Mouse (Mus musculus) heart, embryonic 12.5 days (tissue): ENCODE measurements around the gene D930007J09Rik. TPM values are rescaled to one million over a fixed set of nuclear protein-coding genes. Genes with fewer than 3 reads are reported as not detected.

Experiments
- ATAC-seq: fragments of 200-750 bp; cut with Nextera tagmentation; 2 replicates; pipeline ENCODE4 v1.8.0; 2017; ENCODE audit warnings: moderate TSS enrichment, moderate library complexity; ENCODE audit not compliant: insufficient number of reproducible peaks, low FRiP score
- H3K27ac ChIP-seq: fragments of 300-500 bp; sonication (generic); 2 replicates; pipeline ENCODE4 v1.5.1; 2016; ENCODE audit warnings: mild to moderate bottlenecking, moderate library complexity; ENCODE audit not compliant: poor library complexity, severe bottlenecking
- H3K27me3 ChIP-seq: fragments of 300-500 bp; sonication (generic); replicated peaks from 2 replicates; pipeline ENCODE4 v1.6.1; 2016; ENCODE audit warnings: mild to moderate bottlenecking, moderate library complexity
- H3K36me3 ChIP-seq: fragments of 300-500 bp; sonication (generic); 2 replicates; pipeline ENCODE4 v1.6.1; 2016; ENCODE audit warnings: mild to moderate bottlenecking, moderate library complexity
- H3K4me1 ChIP-seq: fragments of 300-500 bp; sonication (generic); replicated peaks from 2 replicates; pipeline ENCODE4 v1.6.1; 2016; ENCODE audit warnings: mild to moderate bottlenecking
- H3K4me2 ChIP-seq: fragments of 300-500 bp; sonication (generic); 2 replicates; pipeline ENCODE4 v1.6.1; 2016; ENCODE audit warnings: mild to moderate bottlenecking, moderate library complexity
- H3K4me3 ChIP-seq: fragments of 300-500 bp; sonication (generic); 2 replicates; pipeline ENCODE4 v1.5.1; 2016; ENCODE audit warnings: mild to moderate bottlenecking
- H3K9ac ChIP-seq: fragments of 300-500 bp; sonication (generic); 2 replicates; pipeline ENCODE4 v1.6.1; 2016; ENCODE audit warnings: mild to moderate bottlenecking, moderate library complexity
- H3K9me3 ChIP-seq: fragments of 300-500 bp; sonication (generic); replicated peaks from 2 replicates; pipeline ENCODE4 v1.6.1; 2016; ENCODE audit warnings: mild to moderate bottlenecking, moderate library complexity
- WGBS: fragments of 180-500 bp; shearing (Covaris S2); methylation state at CpG from one replicate; pipeline ENCODE4 v1.1.7; 2016; 5-methylcytosine and 5-hydroxymethylcytosine counted together
- polyA plus RNA-seq: library from polyadenylated mRNA; unstranded; fragments of >200 nt; fragmentation: Nextera tagmentation; extraction: Ambion mirVana; gene quantifications from 2 replicates; pipeline ENCODE4 v1.2.1, GENCODE M21; 2016

The D930007J09Rik gene
- polyA plus RNA-seq, 1 experiment from 2014 or later = not detected

DNA sequence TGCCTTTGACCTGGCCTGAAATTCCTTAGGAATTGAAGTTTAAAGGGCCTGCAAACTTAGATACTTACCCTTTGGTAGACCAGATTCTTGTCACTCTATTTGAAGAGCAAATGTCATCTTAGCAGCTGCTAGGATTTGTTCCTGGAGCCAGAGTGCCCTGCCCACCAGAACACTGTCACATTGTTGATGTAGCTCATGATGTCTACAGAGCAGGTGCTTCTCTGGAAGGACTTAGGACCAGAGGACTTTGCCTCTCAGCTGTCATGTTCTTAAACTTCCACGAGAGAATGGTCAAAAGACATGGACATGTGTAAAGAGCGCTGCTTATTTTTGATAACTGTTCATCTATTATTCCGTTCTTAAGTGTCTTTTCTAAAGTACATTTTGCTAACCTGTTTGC lies 16.6 kb upstream of the D930007J09Rik start:
- no peaks in the 10 kb centered on the region; the same call in 1 of the 2 replicates for H3K9me3 ChIP-seq
- H3K4me2 ChIP-seq = no peak overlapping the region
- H3K27me3 ChIP-seq = no peaks in the 10 kb centered on the region
- no peaks in the 10 kb centered on the region for H3K4me1 ChIP-seq
- 89% methylated on average over 3 of the region's 3 CpGs for WGBS
- H3K9ac ChIP-seq = no peak overlapping the region
- no peak overlapping the region for H3K27ac ChIP-seq
- H3K36me3 ChIP-seq = peaks cover 67% of the 10 kb centered on the region
- H3K4me3 ChIP-seq = no peak overlapping the region
- ATAC-seq = no peak

DNA sequence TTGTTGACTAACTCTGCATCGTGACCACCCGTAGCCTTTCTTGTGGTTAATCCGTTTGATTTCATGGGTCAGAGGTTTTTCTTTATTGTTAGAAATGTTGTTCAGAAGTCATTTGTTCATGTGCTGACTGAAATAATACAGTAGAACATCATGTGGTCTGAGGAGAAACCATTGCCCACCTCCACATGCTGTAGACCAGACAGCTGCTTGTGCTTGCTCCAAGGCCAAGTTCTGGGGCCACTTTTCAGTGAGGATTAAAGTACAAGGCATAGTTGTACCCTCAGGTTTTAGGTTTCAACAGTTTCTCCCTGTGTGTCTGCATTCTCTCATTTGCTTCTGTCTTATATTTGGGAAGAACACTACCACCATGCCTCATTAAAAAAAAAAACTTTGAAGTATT lies 5.0 kb upstream of the D930007J09Rik start:
- WGBS = 93% methylated on average over 3 of the region's 3 CpGs
- Histone ChIP-seq H3K36me3 (peaks cover 32% of the 10 kb centered on the region), H3K27me3 (no peaks in the 10 kb centered on the region), H3K9me3 (no peaks in the 10 kb centered on the region), H3K9ac (no peak overlapping the region), H3K27ac (no peak overlapping the region), H3K4me2 (no peak overlapping the region), H3K4me1 (peaks cover 22% of the 10 kb centered on the region), H3K4me3 (no peak overlapping the region)
- no peak for ATAC-seq

DNA sequence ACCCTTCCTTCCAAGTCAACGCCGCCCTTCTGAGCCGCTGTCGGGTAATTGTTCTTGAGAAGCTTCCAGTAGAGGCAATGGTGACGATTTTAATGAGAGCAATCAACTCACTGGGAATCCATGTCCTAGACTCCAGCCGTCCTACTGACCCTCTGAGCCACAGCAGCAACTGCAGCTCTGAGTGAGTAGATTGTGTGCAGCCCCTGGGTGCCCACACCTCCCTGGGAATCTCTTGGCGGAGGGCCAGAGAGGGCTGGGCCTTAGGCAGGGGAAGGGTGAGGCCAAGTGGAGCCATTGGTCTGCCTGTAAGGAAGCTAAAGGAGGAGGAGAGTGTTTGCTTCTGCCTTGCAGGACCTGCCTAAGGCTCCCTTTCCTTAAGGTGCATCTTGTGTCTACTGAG lies 4.2 kb upstream of the D930007J09Rik start:
- no peaks in the 10 kb centered on the region for H3K9me3 ChIP-seq
- no peak overlapping the region for H3K9ac ChIP-seq
- H3K27ac ChIP-seq = no peak overlapping the region
- peaks cover 20% of the 10 kb centered on the region for H3K4me1 ChIP-seq
- no peak overlapping the region for H3K4me3 ChIP-seq
- no peak for ATAC-seq
- WGBS = 71% methylated on average over 7 of the region's 7 CpGs
- H3K36me3 ChIP-seq = peaks cover 32% of the 10 kb centered on the region
- H3K4me2 ChIP-seq = no peak overlapping the region
- no peaks in the 10 kb centered on the region for H3K27me3 ChIP-seq

DNA sequence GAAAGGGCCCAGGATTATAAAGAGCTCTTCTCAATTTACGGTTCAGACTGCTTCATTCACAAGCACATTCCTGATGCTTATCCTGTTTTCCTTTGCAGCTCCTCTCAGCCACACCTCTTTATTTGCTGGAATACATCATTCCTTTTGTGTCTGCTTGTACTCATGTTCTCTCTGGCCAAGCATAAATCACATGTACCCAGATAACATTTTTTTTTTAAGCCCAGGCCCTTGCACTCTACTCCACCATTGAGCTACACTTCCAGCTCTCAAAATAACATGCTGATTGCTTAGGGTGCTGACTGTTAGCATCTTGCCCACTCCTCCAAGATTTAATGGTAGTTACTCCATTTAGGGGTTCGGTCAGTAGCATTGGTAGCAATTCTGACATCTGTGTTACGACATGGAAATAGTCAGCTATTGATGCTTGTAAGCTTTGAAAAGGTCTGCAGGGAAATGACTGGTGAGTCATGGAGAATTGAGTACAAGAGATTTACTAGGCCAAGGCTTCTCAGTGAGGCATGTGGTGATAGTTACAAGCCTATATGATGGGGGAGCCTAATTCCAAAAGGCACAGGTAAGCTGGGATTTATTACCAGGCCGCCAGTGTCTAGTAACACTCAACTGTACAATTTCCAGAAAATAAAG lies 1.2 kb upstream of the D930007J09Rik start:
- Histone ChIP-seq H3K27me3 (no peaks in the 10 kb centered on the region), H3K4me2 (peak overlapping the region; percentile 86), H3K9me3 (no peaks in the 10 kb centered on the region), H3K4me3 (peak overlapping the region; percentile 88), H3K9ac (no peak overlapping the region), H3K4me1 (peaks cover 23% of the 10 kb centered on the region), H3K36me3 (peaks cover 17% of the 10 kb centered on the region), H3K27ac (peak overlapping the region; percentile 14; the same call in 1 of the 2 replicates)
- whole genome bisulfite sequencing = 71% methylated on average over 4 of the region's 4 CpGs
- ATAC-seq = no peak

GRCm38 (mm10) chr13:32801693-32802221 lies 892 bp downstream of the D930007J09Rik start, which contains the start of gene Wrnip1:
Wrnip1 (plus strand) TSS chr13:32802038.
- under 1% methylated on average over 49 of the region's 51 CpGs for WGBS
- peak; percentile 94 for ATAC-seq
- H3K27me3 ChIP-seq = no peaks in the 10 kb centered on the region

DNA sequence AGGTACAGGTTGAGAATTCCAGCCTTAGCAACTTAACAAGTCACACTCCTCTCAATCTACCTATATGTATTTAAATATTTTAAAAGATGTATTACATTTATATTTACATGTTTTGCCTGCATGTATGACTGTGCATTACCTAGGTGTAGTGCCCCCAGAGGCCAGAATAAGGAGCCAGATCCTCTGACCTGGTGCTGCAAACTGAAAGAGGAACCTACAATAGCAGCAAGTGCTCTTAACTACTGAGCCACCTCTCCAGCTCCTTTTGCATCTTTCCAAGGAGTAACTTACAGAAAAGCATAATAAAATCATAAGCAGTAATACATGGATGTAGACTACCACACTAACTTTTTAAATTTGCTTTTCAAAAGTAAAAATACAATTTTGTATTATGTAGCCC lies 1.8 kb downstream of the D930007J09Rik start:
- Histone ChIP-seq H3K4me1 (peaks cover 15% of the 10 kb centered on the region), H3K27me3 (no peaks in the 10 kb centered on the region), H3K27ac (no peak overlapping the region), H3K4me2 (peak overlapping the region; percentile 86), H3K4me3 (peak overlapping the region; percentile 88; the same call in 1 of the 2 replicates), H3K9me3 (no peaks in the 10 kb centered on the region), H3K9ac (no peak overlapping the region), H3K36me3 (no peaks in the 10 kb centered on the region)
- ATAC-seq = no peak

More at GRCm38 (mm10) chr13:32801693-32802221, 892 bp downstream of the D930007J09Rik start, which contains the start of gene Wrnip1:
- Histone ChIP-seq H3K4me2 (peak within 1 kb of the TSS; percentile 86), H3K27ac (peak within 1 kb of the TSS; percentile 37; the same call in 1 of the 2 replicates), H3K4me3 (peak within 1 kb of the TSS; percentile 88), H3K9ac (peak within 1 kb of the TSS; percentile 88), H3K9me3 (no peaks in the 10 kb centered on the region), H3K36me3 (0 out of 2 replicates have a peak, but pooled peaks cover 7% of the 10 kb centered on the region), H3K4me1 (peaks cover 20% of the 10 kb centered on the region)

DNA sequence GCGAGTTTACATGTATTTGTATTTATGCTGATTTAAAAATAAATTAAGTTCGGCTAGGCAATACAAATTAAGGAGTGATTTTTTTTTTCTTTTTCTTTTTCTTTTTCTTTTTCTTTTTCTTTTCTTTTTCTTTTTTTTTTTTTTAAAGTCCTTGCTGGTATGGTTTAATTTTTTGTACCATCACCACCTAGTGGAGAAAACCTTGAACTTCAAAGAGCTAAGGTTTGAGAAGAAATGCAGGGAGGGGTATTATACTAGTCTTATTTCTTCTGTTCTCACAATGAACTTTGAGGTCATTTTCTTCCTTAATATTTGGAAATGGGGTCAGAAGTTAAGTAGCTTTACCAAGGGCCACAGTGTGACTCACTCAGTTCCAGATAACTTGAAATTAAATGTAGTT lies 3.5 kb downstream of the D930007J09Rik start:
- Histone ChIP-seq H3K9me3 (no peaks in the 10 kb centered on the region), H3K27me3 (no peaks in the 10 kb centered on the region), H3K27ac (no peak overlapping the region), H3K4me1 (peaks cover 12% of the 10 kb centered on the region), H3K4me2 (no peak overlapping the region), H3K9ac (no peak overlapping the region), H3K4me3 (no peak overlapping the region), H3K36me3 (no peaks in the 10 kb centered on the region)
- 59% methylated on average over 2 of the region's 2 CpGs for WGBS
- ATAC-seq = no peak

- Histone ChIP-seq H3K4me2 (no peak overlapping the region), H3K27ac (no peak overlapping the region), H3K9ac (no peak overlapping the region), H3K9me3 (no peaks in the 10 kb centered on the region), H3K36me3 (no peaks in the 10 kb centered on the region), H3K27me3 (no peaks in the 10 kb centered on the region), H3K4me1 (peaks cover 3% of the 10 kb centered on the region; the same call in 1 of the 2 replicates), H3K4me3 (no peak overlapping the region)
- ATAC-seq = no peak
- WGBS = 84% methylated on average over 1 of the region's 1 CpGs
Measured at GRCm38 (mm10) chr13:32797085-32797484, 5.6 kb downstream of the D930007J09Rik start.

DNA sequence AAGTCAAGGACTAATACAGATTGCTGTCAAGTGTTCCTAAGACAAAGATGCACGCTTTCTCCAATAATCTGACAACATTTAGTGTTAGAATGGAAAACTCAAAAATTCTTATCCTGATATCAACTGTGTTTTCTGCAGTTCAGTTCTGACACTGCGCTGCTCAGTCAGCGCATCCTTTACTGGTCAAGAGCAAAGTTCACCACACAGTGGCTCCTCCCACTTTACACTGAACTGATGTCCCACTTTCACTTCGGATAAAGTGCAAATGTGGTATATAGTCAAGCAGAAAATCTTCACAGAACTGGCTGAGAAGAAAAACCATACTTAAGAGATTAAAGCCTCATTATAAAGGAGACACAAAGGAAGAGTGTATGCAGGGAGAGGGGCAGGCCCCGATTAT lies 7.5 kb downstream of the D930007J09Rik start:
- H3K9me3 ChIP-seq = no peaks in the 10 kb centered on the region
- H3K4me2 ChIP-seq = no peak overlapping the region
- H3K9ac ChIP-seq = no peak overlapping the region
- H3K4me1 ChIP-seq = no peaks in the 10 kb centered on the region
- H3K27me3 ChIP-seq = no peaks in the 10 kb centered on the region
- H3K36me3 ChIP-seq = no peaks in the 10 kb centered on the region
- ATAC-seq = no peak
- H3K4me3 ChIP-seq = no peak overlapping the region
- 87% methylated on average over 5 of the region's 5 CpGs for WGBS
- H3K27ac ChIP-seq = no peak overlapping the region

- Histone ChIP-seq H3K27me3 (no peaks in the 10 kb centered on the region), H3K4me1 (no peaks in the 10 kb centered on the region), H3K9ac (no peak overlapping the region), H3K4me2 (no peak overlapping the region), H3K36me3 (no peaks in the 10 kb centered on the region), H3K27ac (no peak overlapping the region), H3K9me3 (no peaks in the 10 kb centered on the region), H3K4me3 (no peak overlapping the region)
- no peak for ATAC-seq
- 59% methylated on average over 2 of the region's 2 CpGs for WGBS
Measured at GRCm38 (mm10) chr13:32794619-32795018, 8.0 kb downstream of the D930007J09Rik start.

GRCm38 (mm10) chr13:32789781-32790180 lies 12.9 kb downstream of the D930007J09Rik start:
- H3K9me3 ChIP-seq = no peaks in the 10 kb centered on the region
- no peak for ATAC-seq
- no peak overlapping the region for H3K4me2 ChIP-seq
- H3K27me3 ChIP-seq = no peaks in the 10 kb centered on the region
- 75% methylated on average over 4 of the region's 4 CpGs for whole genome bisulfite sequencing
- H3K36me3 ChIP-seq = no peaks in the 10 kb centered on the region
- no peak overlapping the region for H3K9ac ChIP-seq
- no peak overlapping the region for H3K27ac ChIP-seq
- no peaks in the 10 kb centered on the region for H3K4me1 ChIP-seq
- H3K4me3 ChIP-seq = no peak overlapping the region
